Mouse (Mus musculus) megakaryocyte progenitor cell, adult 5-6 weeks (primary cell): ENCODE results near the gene Cd72. TPM values are rescaled to one million over a fixed set of nuclear protein-coding genes. Genes with fewer than 3 reads are reported as not detected.

Experiments
- ATAC-seq: replicated peaks from 2 replicates; pipeline ENCODE4 v1.8.0; 2016; ENCODE audit warnings: mild to moderate bottlenecking, moderate TSS enrichment, inconsistent platforms; ENCODE audit not compliant: poor library complexity
- total RNA-seq, 2 experiments: library from RNA; stranded (forward) in 1 of 2; stranded (reverse) in 1 of 2; fragments of 157-497, 149-512 nt in 1 of 2; fragments of 200-1000 nt in 1 of 2; gene quantifications; 2 replicates each; pipeline versions ENCODE4 v1.2.3 to v1.2.4; 2015 to 2017

The Cd72 gene
- total RNA-seq, 2 experiments from 2014 or later, result 6.3 to 8.7 TPM

- ATAC-seq, result peak; percentile 51
These were observed 24.7 kb upstream of the Cd72 start for GRCm38 (mm10) chr4:43478906-43479832.

- peak; percentile 20; the same call in 1 of the 2 replicates for ATAC-seq
These were observed 24.1 kb upstream of the Cd72 start for GRCm38 (mm10) chr4:43478534-43478858.

- ATAC-seq, result peak; percentile 91
These were observed 23.6 kb upstream of the Cd72 start for GRCm38 (mm10) chr4:43477857-43478533.

- peak; percentile 43; the same call in 1 of the 2 replicates for ATAC-seq
These were observed 22.2 kb upstream of the Cd72 start for GRCm38 (mm10) chr4:43476604-43477003.

- ATAC-seq, result no peak
These were observed 19.2 kb upstream of the Cd72 start for GRCm38 (mm10) chr4:43473636-43474035.

- 0 out of 2 replicates have a peak, but pooled peaks have one; percentile 37 for ATAC-seq
These were observed 15.9 kb upstream of the Cd72 start for GRCm38 (mm10) chr4:43470301-43470700.

- ATAC-seq, result no peak
These were observed 12.4 kb upstream of the Cd72 start for GRCm38 (mm10) chr4:43466872-43467271.

GRCm38 (mm10) chr4:43465935-43466334 is 11.5 kb upstream of the Cd72 start:
- ATAC-seq, result peak; percentile 69

- no peak for ATAC-seq
These were observed 8.7 kb upstream of the Cd72 start for GRCm38 (mm10) chr4:43463102-43463501.

- ATAC-seq, result no peak; the same call in 1 of the 2 replicates
These were observed 2.7 kb upstream of the Cd72 start for GRCm38 (mm10) chr4:43457124-43457523.

GRCm38 (mm10) chr4:43456470-43456869 is 2.0 kb upstream of the Cd72 start:
- peak; percentile 24; the same call in 1 of the 2 replicates for ATAC-seq

- no peak for ATAC-seq
These were observed 1.0 kb downstream of the Cd72 start for GRCm38 (mm10) chr4:43453413-43453812.

- no peak for ATAC-seq
These were observed 2.1 kb downstream of the Cd72 start for GRCm38 (mm10) chr4:43452315-43452714.

- ATAC-seq, result no peak
These were observed 5.9 kb downstream of the Cd72 start for GRCm38 (mm10) chr4:43448554-43448953.

- peak; percentile 59 for ATAC-seq
These were observed 7.2 kb downstream of the Cd72 start for GRCm38 (mm10) chr4:43447251-43447650.

- ATAC-seq, result no peak
These were observed 10.9 kb downstream of the Cd72 start for GRCm38 (mm10) chr4:43443511-43443910.

GRCm38 (mm10) chr4:43442456-43443361 is 11.7 kb downstream of the Cd72 start:
- ATAC-seq, result peak; percentile 24; the same call in 1 of the 2 replicates

- ATAC-seq, result peak; percentile 95
These were observed 12.4 kb downstream of the Cd72 start for GRCm38 (mm10) chr4:43442044-43442443.

- ATAC-seq, result no peak
These were observed 12.8 kb downstream of the Cd72 start, which contains the start of gene Tesk1 for GRCm38 (mm10) chr4:43441639-43442038. TSS of gene Tesk1 (plus strand) at chr4:43441939.

GRCm38 (mm10) chr4:43432832-43433231 is 21.6 kb downstream of the Cd72 start:
- no peak for ATAC-seq

- ATAC-seq, result peak; percentile 92
These were observed 22.7 kb downstream of the Cd72 start for GRCm38 (mm10) chr4:43431690-43432089.
